In genomic region chr17:34027656-34028223, GRCm38 (mm10) we compare ENCODE assay signal across 7 mouse cellular contexts. TPM values are rescaled to one million over a fixed set of nuclear protein-coding genes. Genes with fewer than 3 reads are reported as not detected.
A peak's percentile ranks its signal among the peaks of the same experiment; 100 is the strongest.
DNase-seq lines count a peak whose midpoint lies in the region; ATAC-seq and TF ChIP-seq lines count a peak whose summit lies in the region.

Gene H2-Ke6 (minus strand): TSS chr17:34028060.

- DNase-seq in adrenal gland, adult 2 months: peak; percentile 97
- DNase-seq in embryo, embryonic 11.5 days (ENCODE audit: low read depth, low spot score): peak; percentile 90
- DNase-seq in gastrocnemius, postnatal 36 days: peak; percentile 92
- DNase-seq in left cerebral cortex, postnatal 36 days (ENCODE audit: low spot score in 2 of 2): peak; percentile 87 to 88
- peak; percentile 100 for DNase-seq in midbrain, embryonic 11.5 days (ENCODE audit: low spot score, missing footprints)

- 1% methylated on average over 48 of the region's 49 CpGs for WGBS in intestine, embryonic 15.5 days
- WGBS in midbrain, embryonic 11.5 days: under 1% methylated on average over 49 of the region's 49 CpGs
- 1% methylated on average over 49 of the region's 49 CpGs for WGBS in small intestine, adult 2 months

- H3K27me3 ChIP-seq in intestine, embryonic 15.5 days (replicated peaks): no peaks in the 10 kb centered on the region
- H3K27me3 ChIP-seq in midbrain, embryonic 11.5 days (ENCODE audit: control insufficient read depth, insufficient read depth, low read length): no peaks in the 10 kb centered on the region
- H3K27me3 ChIP-seq in small intestine, adult 2 months (ENCODE audit: control insufficient read depth, insufficient read depth, low read length): no peaks in the 10 kb centered on the region

- no peak for TF ChIP-seq CTCF in small intestine, adult 2 months (IDR thresholded peaks at IDR 0.05; ENCODE audit: extremely low read depth, insufficient read length, insufficient replicate concordance, low read depth, low read length)

- peak within 1 kb of the TSS; percentile 57 for H3K4me3 ChIP-seq in intestine, embryonic 15.5 days (replicated peaks)
- peak within 1 kb of the TSS; percentile 98 for H3K4me3 ChIP-seq in midbrain, embryonic 11.5 days (ENCODE audit: low read depth, low read length)
- H3K4me3 ChIP-seq in small intestine, adult 2 months (ENCODE audit: low read depth, low read length): peak within 1 kb of the TSS; percentile 78

- peak; percentile 50; the same call in 1 of the 2 replicates for TF ChIP-seq POLR2A in small intestine, adult 2 months (IDR thresholded peaks at IDR 0.05; ENCODE audit: low read depth, low read length)

- peak within 1 kb of the TSS; percentile 79 for H3K27ac ChIP-seq in intestine, embryonic 15.5 days
- H3K27ac ChIP-seq in midbrain, embryonic 11.5 days (ENCODE audit: low read depth, low read length): peak within 1 kb of the TSS; percentile 100
- H3K27ac ChIP-seq in small intestine, adult 2 months (ENCODE audit: insufficient read depth, low read depth, low read length): peak within 1 kb of the TSS; percentile 46

- intact Hi-C loops in gastrocnemius, postnatal 36 days (cut with DNase I): no loop called here
- intact Hi-C loops in left cerebral cortex, postnatal 36 days (cut with DNase I): no loop called here

- 0 out of 2 replicates have a peak, but pooled peaks cover 8% of the 10 kb centered on the region for H3K36me3 ChIP-seq in intestine, embryonic 15.5 days
- peaks cover 17% of the 10 kb centered on the region for H3K36me3 ChIP-seq in midbrain, embryonic 11.5 days (ENCODE audit: control insufficient read depth, insufficient read depth, low read length)
- peaks cover 18% of the 10 kb centered on the region for H3K36me3 ChIP-seq in small intestine, adult 2 months (ENCODE audit: control insufficient read depth, insufficient read depth, low read length)

- H3K9ac ChIP-seq in intestine, embryonic 15.5 days: peak within 1 kb of the TSS; percentile 67
- peak within 1 kb of the TSS; percentile 100 for H3K9ac ChIP-seq in midbrain, embryonic 11.5 days (ENCODE audit: low read length)

- peak; percentile 77 for ATAC-seq in intestine, embryonic 15.5 days
- peak; percentile 71 for ATAC-seq in midbrain, embryonic 11.5 days (ENCODE audit: low FRiP score)

- peak within 1 kb of the TSS; percentile 94 for H3K4me2 ChIP-seq in intestine, embryonic 15.5 days (replicated peaks)
- H3K4me2 ChIP-seq in midbrain, embryonic 11.5 days: peak within 1 kb of the TSS; percentile 97

- H3K4me1 ChIP-seq in intestine, embryonic 15.5 days (replicated peaks): peaks cover 60% of the 10 kb centered on the region
- H3K4me1 ChIP-seq in midbrain, embryonic 11.5 days (ENCODE audit: control insufficient read depth, insufficient read depth, low read length): peaks cover 53% of the 10 kb centered on the region
- H3K4me1 ChIP-seq in small intestine, adult 2 months (ENCODE audit: control insufficient read depth, insufficient read depth, insufficient read length, low read length): peaks cover 26% of the 10 kb centered on the region

- no peaks in the 10 kb centered on the region for H3K9me3 ChIP-seq in intestine, embryonic 15.5 days
- H3K9me3 ChIP-seq in midbrain, embryonic 11.5 days (ENCODE audit: control insufficient read depth, low read length): peaks cover 3% of the 10 kb centered on the region; the same call in 1 of the 2 replicates

RNA-seq across cellular contexts. Expression of gene H2-Ke6, which starts in this region (rescaled TPM):
- 100 to 1,000 TPM; 252 to 263 TPM for total RNA-seq in adrenal gland, adult 2 months (2021)
- polyA plus RNA-seq in adrenal gland, adult 2 months (2012; rRNA removed): 362 and 465 TPM in 2 replicates
- total RNA-seq in gastrocnemius, postnatal 36 days (2021): 10 to 100 TPM; 55.5 to 64.2 TPM
- 51.5 and 60.9 TPM in 2 replicates for polyA plus RNA-seq in intestine, embryonic 15.5 days (2015; fragmentation: Nextera tagmentation; extraction: Ambion mirVana)
- total RNA-seq in left cerebral cortex, postnatal 36 days (2021): 10 to 100 TPM; 35.7 to 36.6 TPM
- 95.4 and 99.0 TPM in 2 replicates for polyA plus RNA-seq in midbrain, embryonic 11.5 days (2014; fragmentation: Nextera tagmentation; extraction: Ambion mirVana)
- 52.4 and 75.8 TPM in 2 replicates for polyA plus RNA-seq in small intestine, adult 2 months (2012; rRNA removed)

Comparison
In these comparisons a context has a peak if more than half of its experiments do, and no peak if none do; other contexts are left out.
1. Peak in every context shown above with its lines: DNase-seq, ATAC-seq, H3K4me3 ChIP-seq and H3K27ac ChIP-seq.
2. H3K27ac ChIP-seq: peak in every context shown above with its lines; median percentile 100 in midbrain, embryonic 11.5 days; 79 in intestine, embryonic 15.5 days; 46 in small intestine, adult 2 months.